Mouse (Mus musculus) CH12.LX (cell line): ENCODE results near the gene Pigh.

Experiments
- CHD1 ChIP-seq: IDR thresholded peaks from 2 replicates; pipeline ENCODE4 v1.6.1; 2012; ENCODE audit warnings: low read depth, low read length, improper control_type of control experiment, inconsistent platforms
- CTCF ChIP-seq, 2 experiments: IDR thresholded peaks in 1 of 2; conservative IDR thresholded peaks in 1 of 2; 2 replicates each; pipeline ENCODE4 v1.5.1; 2011 to 2012; ENCODE audit warnings: low read depth in 2 of 2, low read length in 2 of 2, improper control_type of control experiment in 1 of 2, inconsistent platforms in 1 of 2, mild to moderate bottlenecking in 1 of 2, moderate library complexity in 1 of 2
- EP300 ChIP-seq: IDR thresholded peaks from 2 replicates; pipeline ENCODE4 v1.6.1; 2011; ENCODE audit warnings: low read length, improper control_type of control experiment
- ETS1 ChIP-seq: conservative IDR thresholded peaks from 2 replicates; pipeline ENCODE4 v1.6.1; 2012; ENCODE audit warnings: low read depth, mild to moderate bottlenecking, inconsistent platforms, low read length, improper control_type of control experiment, moderate library complexity
- JUN ChIP-seq: IDR thresholded peaks from 2 replicates; pipeline ENCODE4 v1.6.1; 2011; ENCODE audit warnings: low read depth, mild to moderate bottlenecking, low read length, improper control_type of control experiment, moderate library complexity; ENCODE audit not compliant: insufficient read depth
- MAX ChIP-seq: IDR thresholded peaks from 2 replicates; pipeline ENCODE4 v1.6.1; 2011; ENCODE audit warnings: low read length, improper control_type of control experiment
- MEF2A ChIP-seq: IDR thresholded peaks from 2 replicates; pipeline ENCODE4 v1.6.1; 2014; ENCODE audit warnings: low read depth, mild to moderate bottlenecking, inconsistent platforms, low read length, improper control_type of control experiment, borderline replicate concordance
- MYC ChIP-seq: IDR thresholded peaks from 2 replicates; pipeline ENCODE4 v1.6.1; 2011; ENCODE audit warnings: low read depth, mild to moderate bottlenecking, improper control_type of control experiment, low read length
- POLR2A ChIP-seq: IDR thresholded peaks from 2 replicates; pipeline ENCODE4 v1.6.1; 2011; ENCODE audit warnings: low read depth, mild to moderate bottlenecking, improper control_type of control experiment, low read length
- POLR2AphosphoS2 ChIP-seq: IDR thresholded peaks from 2 replicates; pipeline ENCODE4 v1.6.1; 2011; ENCODE audit warnings: low read depth, low read length, improper control_type of control experiment
- RAD21 ChIP-seq: IDR thresholded peaks from 2 replicates; pipeline ENCODE4 v1.6.1; 2011; ENCODE audit warnings: low read depth, mild to moderate bottlenecking, low read length, improper control_type of control experiment, moderate library complexity
- RCOR1 ChIP-seq: conservative IDR thresholded peaks from 2 replicates; pipeline ENCODE4 v1.6.1; 2012; ENCODE audit warnings: low read depth, mild to moderate bottlenecking, inconsistent platforms, low read length, improper control_type of control experiment
- USF1 ChIP-seq: IDR thresholded peaks from 2 replicates; pipeline ENCODE4 v1.6.1; 2014; ENCODE audit warnings: low read depth, mild to moderate bottlenecking, inconsistent platforms, low read length, improper control_type of control experiment

DNA sequence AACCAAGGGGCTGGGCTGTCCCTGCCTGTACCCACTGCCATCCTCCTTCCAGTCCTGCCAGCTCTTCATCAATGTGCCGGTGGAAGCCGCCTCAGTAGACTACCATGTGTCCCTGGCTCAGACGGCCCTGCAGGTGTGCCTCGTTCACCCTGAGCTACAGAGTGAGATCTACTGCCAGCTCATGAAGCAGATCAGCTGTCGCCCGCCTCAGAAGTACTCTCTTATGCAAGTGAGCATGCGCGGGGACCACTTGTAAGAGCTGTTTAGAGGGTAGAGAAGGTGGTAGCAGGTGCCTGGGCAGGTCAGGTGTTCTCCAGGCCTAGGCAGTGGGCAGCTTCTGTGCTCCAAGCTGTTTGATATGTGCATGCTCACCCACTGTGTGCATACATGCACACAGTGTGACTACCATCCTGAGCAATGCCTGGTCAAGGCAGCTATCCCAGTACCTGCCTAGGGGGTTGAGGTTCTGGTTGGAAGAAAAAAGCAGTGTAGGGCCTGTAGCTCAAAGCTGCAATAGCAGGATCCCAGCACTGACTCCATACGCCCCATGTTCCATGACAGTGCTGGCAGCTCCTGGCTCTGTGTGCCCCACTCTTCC, 18.6 kb downstream of the Pigh start:
- TF ChIP-seq MYC (no peak), EP300 (no peak), USF1 (no peak), POLR2AphosphoS2 (no peak), POLR2A (no peak), CTCF (conservative IDR thresholded peaks at IDR 0.05 in 1 of 2, IDR thresholded peaks at IDR 0.05 in 1 of 2; ENCODE audit: low read depth in 2 of 2, low read length in 2 of 2) (no peak), RAD21 (no peak), MAX (no peak), ETS1 (no peak), MEF2A (no peak), CHD1 (no peak), JUN (no peak), RCOR1 (no peak)
